Mouse (Mus musculus): ENCODE measurements around the gene Ciz1.

Ciz1 gene

DNA sequence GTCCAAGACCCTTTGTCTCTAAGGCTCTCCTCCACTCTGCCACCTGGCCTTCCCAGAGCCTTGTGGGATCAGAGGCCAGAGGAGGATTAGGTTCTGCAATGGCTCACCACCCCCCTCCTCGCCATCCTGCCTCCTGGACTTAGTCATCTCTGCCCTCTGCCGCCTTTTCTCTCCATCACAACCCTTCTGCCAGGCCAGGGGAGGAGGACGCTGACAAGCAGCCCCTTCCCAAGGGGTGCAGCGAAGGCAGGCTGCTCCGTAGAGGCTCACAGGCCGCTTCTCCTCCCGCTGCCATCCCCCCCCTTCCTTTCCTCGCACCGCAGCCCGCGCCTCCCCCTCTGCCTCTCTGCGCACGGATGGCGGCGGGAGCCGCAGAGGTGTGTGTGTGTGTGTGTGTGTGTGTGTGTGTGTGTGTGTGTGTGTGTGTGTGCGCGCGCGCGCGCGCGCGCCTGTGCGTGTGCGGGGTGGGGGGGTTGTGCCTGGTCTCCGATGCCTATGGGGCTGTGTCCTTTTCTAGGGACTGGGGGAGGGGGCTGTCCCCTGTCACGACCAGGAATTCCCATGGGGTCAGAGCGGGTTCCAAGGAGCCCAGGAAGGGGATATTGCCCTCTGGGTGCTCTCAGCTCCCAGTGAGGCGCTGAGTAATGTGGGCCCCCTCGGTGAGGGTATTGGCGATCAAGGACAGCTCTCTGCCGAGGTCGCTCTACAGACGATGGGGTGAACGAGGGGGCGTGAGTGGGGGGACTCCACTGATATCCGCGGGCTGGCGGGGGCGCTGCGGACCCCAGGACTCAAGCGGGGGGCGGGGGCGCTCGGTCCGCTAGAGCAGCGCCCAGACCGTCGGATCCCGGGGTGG, at the start of gene Ciz1:
TSS of gene Ciz1 (plus strand) at position 177 of the 856 bp plus-strand sequence.
- no peak for DNase-seq (ENCODE audit: low spot score in 2 of 2)

DNA sequence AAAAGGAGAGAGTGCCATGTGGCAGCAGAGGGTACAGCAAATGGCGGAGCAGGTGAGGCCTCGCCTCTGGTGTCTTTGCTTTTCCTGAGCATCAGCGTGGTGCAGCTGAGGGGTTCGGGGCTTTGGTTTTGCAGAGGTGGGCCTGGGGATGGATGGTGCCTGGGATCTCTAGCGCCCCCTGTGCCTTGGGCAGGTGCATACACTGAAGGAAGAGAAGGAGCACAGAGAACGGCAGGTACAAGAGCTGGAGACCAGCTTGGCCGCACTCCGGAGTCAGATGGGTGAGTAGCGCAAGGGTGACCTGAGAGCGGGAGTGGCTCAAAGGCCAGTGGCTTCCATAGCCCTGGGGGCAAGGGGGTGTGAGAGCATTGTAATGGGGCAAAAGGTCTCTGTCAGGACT, 49.2 kb upstream of the Ciz1 start:
- DNase-seq (ENCODE audit: low spot score in 2 of 2), result no peak

DNA sequence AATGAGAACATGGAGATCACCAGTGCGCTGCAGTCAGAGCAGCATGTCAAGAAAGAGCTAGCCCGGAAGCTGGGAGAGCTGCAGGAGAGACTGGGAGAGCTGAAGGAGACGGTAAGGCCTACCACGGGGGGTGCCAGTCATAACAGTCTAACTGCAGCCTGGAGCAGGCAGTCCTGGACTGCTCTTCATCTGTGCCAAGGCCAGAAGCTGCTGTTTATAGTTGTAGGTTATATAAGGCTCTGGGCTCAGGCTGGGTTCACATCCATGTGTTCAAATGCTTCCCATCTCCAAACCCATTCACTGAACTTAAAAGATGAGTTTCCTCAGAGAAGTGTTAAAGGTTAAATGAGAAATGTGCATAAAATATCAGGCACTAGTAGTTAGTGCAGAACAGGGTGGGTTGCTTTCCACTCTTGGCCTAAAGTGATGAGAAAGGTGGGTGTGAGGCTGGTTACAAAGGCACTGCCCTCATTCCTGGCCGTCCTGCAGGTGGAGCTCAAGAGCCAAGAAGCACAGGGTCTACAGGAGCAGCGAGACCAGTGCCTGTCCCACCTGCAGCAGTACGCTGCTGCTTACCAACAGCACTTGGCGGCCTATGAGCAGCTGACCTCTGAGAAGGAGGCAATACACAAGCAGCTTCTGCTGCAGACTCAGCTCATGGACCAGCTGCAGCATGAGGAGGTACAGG, 47.8 kb upstream of the Ciz1 start:
- peak in 1 of 2 experiments; percentile 48 for DNase-seq (ENCODE audit: low spot score in 2 of 2)

DNA sequence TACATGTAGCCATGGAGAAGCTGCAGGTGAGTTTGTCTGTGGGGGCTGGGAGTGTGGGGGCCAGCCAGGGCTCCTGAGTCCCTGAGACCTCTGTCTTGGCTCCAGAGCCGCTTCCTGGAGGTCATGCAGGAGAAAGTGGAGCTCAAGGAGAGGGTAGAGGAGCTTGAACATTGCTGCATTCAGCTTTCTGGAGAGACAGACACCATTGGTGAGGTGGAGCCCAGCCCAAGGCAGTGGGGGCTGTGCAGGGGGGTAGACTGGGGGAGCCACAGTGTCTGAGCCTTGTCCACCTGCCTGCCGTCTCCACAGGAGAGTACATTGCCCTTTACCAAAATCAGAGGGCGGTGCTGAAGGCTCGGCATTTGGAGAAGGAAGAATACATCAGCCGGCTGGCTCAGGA, 46.5 kb upstream of the Ciz1 start:
- no peak for DNase-seq (ENCODE audit: low spot score in 2 of 2)

DNA sequence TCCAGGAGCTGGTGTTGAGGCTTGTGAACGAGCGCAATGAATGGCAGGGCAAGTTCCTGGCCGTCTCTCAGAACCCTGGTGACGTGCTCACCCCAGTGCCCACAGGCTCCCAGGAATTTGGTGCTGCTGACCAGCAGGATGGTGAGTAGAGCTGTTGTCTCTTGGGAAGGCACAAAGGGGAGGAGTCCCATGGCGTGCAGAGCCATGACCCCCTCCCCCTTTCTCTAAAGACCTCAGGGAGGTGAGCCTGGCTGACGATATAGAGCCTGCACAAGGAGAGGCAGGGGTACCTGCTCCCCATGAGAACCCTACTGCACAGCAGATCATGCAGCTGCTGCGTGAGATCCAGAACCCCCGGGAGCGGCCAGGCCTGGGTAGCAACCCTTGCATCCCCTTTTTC, 46.0 kb upstream of the Ciz1 start:
- DNase-seq (ENCODE audit: low spot score in 2 of 2), result no peak

DNA sequence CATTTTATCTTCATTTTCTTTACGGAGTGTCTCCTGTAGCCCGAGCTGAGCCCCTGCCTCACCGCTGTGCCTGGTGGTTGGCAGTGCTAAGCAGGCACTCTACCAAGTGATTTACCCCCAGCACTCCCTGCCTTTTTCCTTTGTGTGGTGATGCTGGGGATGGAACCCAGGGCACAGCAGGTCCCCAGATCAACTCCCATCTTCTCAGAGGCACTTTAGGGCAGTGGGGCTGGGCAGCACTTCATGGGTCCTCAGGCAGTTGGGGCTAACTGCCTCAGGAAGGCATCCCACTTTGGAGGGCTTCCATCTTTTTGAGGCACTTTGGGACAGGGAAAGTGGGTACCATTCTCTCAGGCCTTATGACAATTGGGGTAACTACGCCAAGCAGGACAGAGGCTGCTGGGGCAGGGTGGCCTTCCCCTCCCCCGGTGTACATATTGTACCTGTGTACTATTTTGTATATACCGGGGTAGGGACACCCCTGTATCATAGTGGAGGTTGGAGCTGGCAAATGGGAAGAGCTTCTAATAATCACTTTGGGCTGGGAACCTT, 44.8 kb upstream of the Ciz1 start:
- no peak for DNase-seq (ENCODE audit: low spot score in 2 of 2)

DNA sequence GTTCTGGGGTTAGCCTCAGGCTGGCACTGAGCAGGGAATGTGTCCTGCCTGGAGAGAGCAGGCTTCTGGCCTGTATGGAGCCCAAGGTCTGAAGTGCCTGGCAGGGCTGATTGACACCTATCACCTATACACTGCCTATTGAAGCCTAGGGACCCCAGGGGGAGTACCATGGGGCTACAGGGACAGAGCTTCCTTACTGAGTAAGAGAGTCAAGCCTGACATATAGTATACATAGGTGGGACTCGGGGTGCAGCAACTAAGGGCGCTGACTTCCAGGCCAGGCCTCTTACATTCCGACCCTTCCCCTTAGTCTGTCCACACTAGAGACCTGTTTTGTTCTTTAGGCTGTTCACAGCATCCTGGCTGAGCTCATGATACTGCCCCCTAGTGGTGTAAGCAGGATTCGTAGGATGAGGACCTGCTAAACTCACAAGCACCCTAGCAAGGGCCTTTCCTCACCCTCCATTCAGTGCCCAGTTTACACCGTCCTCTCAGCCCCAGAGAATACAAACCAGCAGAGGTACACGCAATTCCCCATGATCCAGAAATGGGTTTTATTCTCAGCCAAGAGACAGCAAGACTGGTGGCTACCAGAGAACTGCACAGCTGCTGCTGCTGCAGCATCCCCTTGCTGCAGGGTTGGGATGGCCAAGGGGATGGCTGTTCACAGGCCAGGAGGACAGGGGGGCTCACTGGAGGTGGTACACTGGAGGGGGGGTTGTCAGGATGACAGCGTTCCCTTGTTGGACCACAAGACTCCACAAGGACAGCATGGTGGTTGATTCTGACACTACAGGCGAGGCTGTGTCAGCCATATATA, 44.0 kb upstream of the Ciz1 start:
- DNase-seq (ENCODE audit: low spot score in 2 of 2), result peak in 1 of 2 experiments; percentile 31

DNA sequence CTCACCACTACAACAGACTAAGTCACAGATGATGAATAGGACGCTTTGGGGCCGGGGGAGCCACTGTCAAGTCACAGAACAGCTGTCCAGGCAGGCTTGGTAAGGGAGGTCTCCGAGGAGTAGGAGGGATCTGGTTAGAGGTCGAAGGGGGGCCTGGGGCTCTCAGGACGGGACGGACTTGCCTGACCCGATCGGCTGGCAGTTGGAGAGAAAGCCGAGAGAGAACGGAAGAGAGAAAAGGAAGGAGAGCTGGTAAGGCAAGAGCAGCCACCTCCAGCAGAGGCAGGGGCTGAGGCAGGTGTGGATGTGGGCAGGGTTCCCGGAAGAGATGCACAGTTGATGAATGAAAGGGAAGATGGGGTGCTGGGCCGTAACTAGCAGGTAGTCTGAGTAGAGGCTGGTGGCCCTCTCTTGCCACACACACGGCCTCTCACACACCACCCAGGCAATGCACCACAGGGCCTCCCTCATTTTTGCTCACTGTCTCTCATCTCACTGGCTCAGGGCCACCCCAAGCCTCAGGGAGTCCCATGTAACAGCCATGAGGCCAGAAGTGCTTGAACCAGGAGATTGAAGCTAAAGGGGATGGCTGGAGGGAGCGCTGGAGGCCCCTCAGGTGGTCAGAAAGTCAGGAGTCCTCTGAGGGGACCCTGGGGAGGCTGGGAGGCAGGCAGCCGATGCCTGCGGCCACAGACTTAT, 43.1 kb upstream of the Ciz1 start:
- DNase-seq (ENCODE audit: low spot score in 2 of 2), result no peak

GRCm38 (mm10) chr2:32310096-32310845, 41.9 kb upstream of the Ciz1 start:
- DNase-seq (ENCODE audit: low spot score in 2 of 2), result no peak

- DNase-seq (ENCODE audit: low spot score in 2 of 2), result no peak
Observed at GRCm38 (mm10) chr2:32311443-32312317, 40.4 kb upstream of the Ciz1 start.

- DNase-seq (ENCODE audit: low spot score in 2 of 2), result peak; percentile 69 to 78
Observed at GRCm38 (mm10) chr2:32312318-32312964, 39.7 kb upstream of the Ciz1 start.

GRCm38 (mm10) chr2:32314831-32315230, 37.3 kb upstream of the Ciz1 start:
- DNase-seq (ENCODE audit: low spot score in 2 of 2), result no peak

GRCm38 (mm10) chr2:32315751-32316150, 36.4 kb upstream of the Ciz1 start:
- peak in 1 of 2 experiments; percentile 36 for DNase-seq (ENCODE audit: low spot score in 2 of 2)

- no peak for DNase-seq (ENCODE audit: low spot score in 2 of 2)
Observed at GRCm38 (mm10) chr2:32316887-32317656, 35.1 kb upstream of the Ciz1 start.

DNA sequence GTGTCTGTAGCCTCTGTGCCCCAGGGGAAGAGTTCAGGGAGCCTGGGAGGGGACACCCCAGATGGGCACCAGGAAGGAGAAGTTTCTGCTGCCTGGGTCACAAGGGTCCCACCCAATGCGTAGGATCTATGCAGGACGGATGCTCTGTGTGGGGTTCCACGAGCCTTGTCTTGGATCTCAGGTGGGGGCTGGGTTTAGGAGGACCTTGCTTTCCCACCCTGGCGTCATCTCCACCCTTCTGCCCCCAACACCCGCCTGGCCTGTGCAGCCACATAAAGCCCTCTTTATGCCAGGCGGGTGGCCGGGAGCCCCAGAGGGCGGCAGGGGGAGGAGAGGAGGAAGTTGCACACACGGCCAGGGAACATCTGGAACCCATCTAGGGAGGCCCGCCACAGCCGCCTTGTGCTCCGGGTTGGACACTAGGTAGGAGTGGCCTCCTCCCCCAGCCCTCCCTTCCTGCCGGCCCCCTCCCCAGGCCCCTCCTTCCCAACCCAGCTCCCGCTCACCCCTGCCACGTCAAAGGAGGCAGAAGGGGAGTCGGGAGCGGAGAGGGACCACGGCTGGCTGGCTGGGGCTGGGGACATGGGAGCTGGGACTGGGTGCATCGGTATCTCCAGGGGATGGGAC, 34.2 kb upstream of the Ciz1 start:
- peak in 1 of 2 experiments; percentile 66 for DNase-seq (ENCODE audit: low spot score in 2 of 2)

DNA sequence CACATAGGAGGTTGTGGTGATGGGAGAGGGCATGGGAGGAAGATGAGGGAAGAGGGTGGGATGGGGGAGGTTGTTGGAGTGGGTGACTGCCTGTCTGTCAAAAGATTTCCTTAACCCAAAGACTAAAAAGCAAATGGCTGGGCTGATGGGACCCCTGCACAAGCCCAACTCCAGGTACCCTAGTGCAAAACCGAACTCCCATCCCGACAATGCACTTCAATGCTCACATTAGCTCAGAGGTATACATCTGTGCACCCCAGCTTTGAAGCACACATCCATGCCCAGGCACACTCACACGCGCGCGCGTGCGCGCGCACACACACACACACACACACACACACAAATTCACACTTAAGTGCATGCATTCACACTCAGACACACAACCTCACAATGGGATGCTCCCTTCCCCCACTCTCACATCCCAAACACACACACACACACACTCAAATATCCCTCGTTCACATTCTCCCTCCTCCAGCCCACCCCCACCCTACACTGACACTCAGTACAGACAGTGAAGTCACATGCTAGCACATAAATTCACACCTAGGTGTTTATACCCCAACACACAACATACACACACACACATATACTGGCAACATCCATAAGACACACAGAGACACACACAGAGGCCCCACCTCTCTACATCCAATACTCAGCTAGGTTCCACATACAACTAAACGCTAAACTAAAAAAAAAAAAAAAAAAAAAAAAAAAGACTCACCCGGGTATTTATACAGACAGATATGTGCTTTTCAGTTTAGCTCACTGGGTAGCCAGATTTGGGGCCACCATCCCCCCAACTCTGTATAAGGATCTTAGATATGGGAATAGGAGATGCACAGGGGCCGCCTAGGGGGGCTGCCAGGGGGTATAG, 33.2 kb upstream of the Ciz1 start:
- DNase-seq (ENCODE audit: low spot score in 2 of 2), result no peak

Measured in urinary bladder, postnatal 36 days (tissue).